Mouse (Mus musculus): ENCODE results near the gene Cpa5. TPM values are rescaled to one million over a fixed set of nuclear protein-coding genes. Genes with fewer than 3 reads are reported as not detected.

Gene Cpa5
- total and polyA plus RNA-seq, 3 experiments, result not detected

GRCm38 (mm10) chr6:30635361-30635862, 24.6 kb downstream of the Cpa5 start:
- H3K4me3 ChIP-seq (replicated peaks in 1 of 3; ENCODE audit: low read depth in 2 of 3, low read length in 2 of 3, poor library complexity in 1 of 3), result no peak overlapping the region
- dilution Hi-C loops (cut with MboI; ENCODE audit: extremely low pct_ligation_motif_present, extremely low pct_unique_long_range_greater_than_20kb, low sequenced_read_pairs) (no loop called here), in situ Hi-C loops (cut with MboI; ENCODE audit: low pct_ligation_motif_present, low pct_unique_long_range_greater_than_20kb, low sequenced_read_pairs) (no loop called here)
- H3K36me3 ChIP-seq (replicated peaks in 1 of 2; ENCODE audit: control insufficient read depth in 1 of 2, insufficient read depth in 1 of 2, low read length in 1 of 2), result no peaks in the 10 kb centered on the region
- TF ChIP-seq MAZ (IDR thresholded peaks at IDR 0.05; ENCODE audit: low read depth, low read length) (no peak), POLR2A (IDR thresholded peaks at IDR 0.05; ENCODE audit: low read depth, low read length) (no peak), RCOR1 (conservative IDR thresholded peaks at IDR 0.05; ENCODE audit: low read depth, low read length) (no peak), NRF1 (IDR thresholded peaks at IDR 0.05; ENCODE audit: low read depth, low read length) (no peak), JUN (IDR thresholded peaks at IDR 0.05; ENCODE audit: insufficient read depth, low read depth, low read length) (no peak), USF1 (IDR thresholded peaks at IDR 0.05; ENCODE audit: low read depth, low read length) (no peak), MAFK (IDR thresholded peaks at IDR 0.05; ENCODE audit: insufficient replicate concordance, low read length) (no peak), MAX (IDR thresholded peaks at IDR 0.05; ENCODE audit: low read length) (no peak), BHLHE40 (IDR thresholded peaks at IDR 0.05; ENCODE audit: low read depth, low read length) (no peak), ZC3H11A (IDR thresholded peaks at IDR 0.05; ENCODE audit: low read depth, low read length) (no peak), ZKSCAN1 (IDR thresholded peaks at IDR 0.05; ENCODE audit: borderline replicate concordance, low read depth, low read length) (no peak), CTCF (conservative IDR thresholded peaks at IDR 0.05 in 1 of 2, IDR thresholded peaks at IDR 0.05 in 1 of 2; ENCODE audit: low read depth in 2 of 2, low read length in 2 of 2) (no peak), TBP (conservative IDR thresholded peaks at IDR 0.05; ENCODE audit: low read depth, low read length) (no peak), POLR2AphosphoS2 (IDR thresholded peaks at IDR 0.05; ENCODE audit: low read depth, low read length) (no peak), MEF2A (IDR thresholded peaks at IDR 0.05; ENCODE audit: borderline replicate concordance, low read depth, low read length) (no peak), PAX5 (IDR thresholded peaks at IDR 0.05; ENCODE audit: low read length) (no peak), RAD21 (IDR thresholded peaks at IDR 0.05; ENCODE audit: low read depth, low read length) (no peak), ZNF384 (IDR thresholded peaks at IDR 0.05; ENCODE audit: low read depth, low read length) (no peak)
- H3K4me1 ChIP-seq (ENCODE audit: control insufficient read depth in 1 of 2, insufficient read depth in 2 of 2), result no peaks in the 10 kb centered on the region
- H3K27ac ChIP-seq (ENCODE audit: insufficient read depth, low read depth), result no peak overlapping the region
- H3K9me3 ChIP-seq (replicated peaks; ENCODE audit: low read length), result no peaks in the 10 kb centered on the region
- no peak for DNase-seq (ENCODE audit: extremely low read depth)
- H3K4me2 ChIP-seq (ENCODE audit: insufficient read depth, low read depth, poor library complexity, severe bottlenecking), result no peak overlapping the region
- H3K79me2 ChIP-seq (replicated peaks; ENCODE audit: control insufficient read depth, extremely low read depth, insufficient read depth, poor library complexity, severe bottlenecking), result no peaks in the 10 kb centered on the region
- no peak overlapping the region for H3K9ac ChIP-seq (ENCODE audit: insufficient read depth, low read depth)
- no peaks in the 10 kb centered on the region for H3K27me3 ChIP-seq (replicated peaks)

- no peak for DNase-seq (ENCODE audit: extremely low read depth)
- H3K4me3 ChIP-seq (replicated peaks in 1 of 3; ENCODE audit: low read depth in 2 of 3, low read length in 2 of 3, poor library complexity in 1 of 3), result no peak overlapping the region
- H3K4me1 ChIP-seq (ENCODE audit: control insufficient read depth in 1 of 2, insufficient read depth in 2 of 2), result no peaks in the 10 kb centered on the region
- H3K27me3 ChIP-seq (replicated peaks), result no peaks in the 10 kb centered on the region
- dilution Hi-C loops (cut with MboI; ENCODE audit: extremely low pct_ligation_motif_present, extremely low pct_unique_long_range_greater_than_20kb, low sequenced_read_pairs), result no loop called here
- H3K4me2 ChIP-seq (ENCODE audit: insufficient read depth, low read depth, poor library complexity, severe bottlenecking), result no peak overlapping the region
- no peaks in the 10 kb centered on the region for H3K79me2 ChIP-seq (replicated peaks; ENCODE audit: control insufficient read depth, extremely low read depth, insufficient read depth, poor library complexity, severe bottlenecking)
- H3K27ac ChIP-seq (ENCODE audit: insufficient read depth, low read depth), result no peak overlapping the region
- H3K36me3 ChIP-seq (replicated peaks in 1 of 2; ENCODE audit: control insufficient read depth in 1 of 2, insufficient read depth in 1 of 2, low read length in 1 of 2), result no peaks in the 10 kb centered on the region
- no peaks in the 10 kb centered on the region for H3K9me3 ChIP-seq (replicated peaks; ENCODE audit: low read length)
- no peak for TF ChIP-seq ELF1 (IDR thresholded peaks at IDR 0.05; ENCODE audit: low read depth, low read length)
- no peak for TF ChIP-seq RAD21 (IDR thresholded peaks at IDR 0.05; ENCODE audit: low read depth, low read length)
- TF ChIP-seq ETS1 (conservative IDR thresholded peaks at IDR 0.05; ENCODE audit: low read depth, low read length), result no peak
- no peak for TF ChIP-seq RCOR1 (conservative IDR thresholded peaks at IDR 0.05; ENCODE audit: low read depth, low read length)
- no peak for TF ChIP-seq IRF4 (IDR thresholded peaks at IDR 0.05; ENCODE audit: low read depth, low read length)
- no peak for TF ChIP-seq NELFE (IDR thresholded peaks at IDR 0.05; ENCODE audit: low read depth, low read length)
- TF ChIP-seq CHD2 (IDR thresholded peaks at IDR 0.05; ENCODE audit: low read length), result no peak
- TF ChIP-seq CHD1 (IDR thresholded peaks at IDR 0.05; ENCODE audit: low read depth, low read length), result no peak
- TF ChIP-seq JUN (IDR thresholded peaks at IDR 0.05; ENCODE audit: insufficient read depth, low read depth, low read length), result no peak
- H3K9ac ChIP-seq (ENCODE audit: insufficient read depth, low read depth), result no peak overlapping the region
- in situ Hi-C loops (cut with MboI; ENCODE audit: low pct_ligation_motif_present, low pct_unique_long_range_greater_than_20kb, low sequenced_read_pairs), result no loop called here
These were observed 25.5 kb downstream of the Cpa5 start for GRCm38 (mm10) chr6:30636186-30636842.
